Mouse (Mus musculus) heart, postnatal 0 days (tissue): ENCODE data around the gene Klhl30. TPM values are rescaled to one million over a fixed set of nuclear protein-coding genes. Genes with fewer than 3 reads are reported as not detected.

Source experiments
- ATAC-seq: fragments of 200-750 bp; cut with Nextera tagmentation; 2 replicates; pipeline ENCODE4 v1.8.0; 2017; ENCODE audit warnings: low read depth, moderate number of reproducible peaks, moderate library complexity; ENCODE audit not compliant: insufficient read depth
- DNase-seq: peaks from one replicate; pipeline ENCODE4 v3.0.0-alpha.2; 2016; ENCODE audit warnings: low spot score
- H3K27ac ChIP-seq: fragments of 300-500 bp; sonication (generic); 2 replicates; pipeline ENCODE4 v1.5.1; 2014; ENCODE audit warnings: low read depth, mild to moderate bottlenecking
- H3K27me3 ChIP-seq: fragments of 300-500 bp; sonication (generic); 2 replicates; pipeline ENCODE4 v1.6.1; 2014; ENCODE audit warnings: low read length, mixed read lengths; ENCODE audit not compliant: control insufficient read depth, insufficient read depth
- H3K36me3 ChIP-seq: fragments of 300-500 bp; sonication (generic); replicated peaks from 2 replicates; pipeline ENCODE4 v1.6.1; 2014; ENCODE audit warnings: low read length, mixed read lengths; ENCODE audit not compliant: control insufficient read depth, insufficient read depth
- H3K4me1 ChIP-seq: fragments of 300-500 bp; sonication (generic); 2 replicates; pipeline ENCODE4 v1.6.1; 2014; ENCODE audit warnings: antibody characterized with exemption; ENCODE audit not compliant: control insufficient read depth, insufficient read depth
- H3K4me2 ChIP-seq: fragments of 300-500 bp; sonication (generic); 2 replicates; pipeline ENCODE4 v1.6.1; 2014; ENCODE audit warnings: low read depth, mild to moderate bottlenecking, low read length, moderate library complexity
- H3K4me3 ChIP-seq: fragments of 300-500 bp; sonication (generic); 2 replicates; pipeline ENCODE4 v1.5.1; 2014; ENCODE audit warnings: low read depth, low read length
- H3K9ac ChIP-seq: fragments of 300-500 bp; sonication (generic); replicated peaks from 2 replicates; pipeline ENCODE4 v1.6.1; 2014; ENCODE audit warnings: low read depth, low read length, mixed read lengths
- H3K9me3 ChIP-seq: fragments of 300-500 bp; sonication (generic); replicated peaks from 2 replicates; pipeline ENCODE4 v1.6.1; 2016; ENCODE audit warnings: low read length; ENCODE audit not compliant: control insufficient read depth
- CTCF ChIP-seq: IDR thresholded peaks from 2 replicates; pipeline ENCODE4 v1.5.1; 2016; ENCODE audit warnings: antibody characterized with exemption, control low read depth, low read depth
- EP300 ChIP-seq: IDR thresholded peaks from 2 replicates; pipeline ENCODE4 v1.6.1; 2016; ENCODE audit warnings: antibody characterized with exemption, low read depth
- WGBS: fragments of 180-500 bp; shearing (Covaris S2); extraction: QIAGEN DNeasy Blood & Tissue Kit; methylation state at CpG from one replicate; pipeline ENCODE4 v1.1.7; 2014; 5-methylcytosine and 5-hydroxymethylcytosine counted together
- polyA plus RNA-seq: library from polyadenylated mRNA; unstranded; fragments of >200 nt; fragmentation: Nextera tagmentation; extraction: Ambion mirVana; gene quantifications from 2 replicates; pipeline ENCODE4 v1.2.1, GENCODE M21; 2015
- total RNA-seq: library from RNA; depleted of rRNA; stranded (reverse); fragments of >200 nt; gene quantifications from 2 replicates; pipeline ENCODE4 v1.2.3, GENCODE M21; 2014; ENCODE audit warnings: low replicate concordance; rRNA removed

Klhl30 gene
- total RNA-seq (78.6 and 83.2 TPM in 2 replicates), polyA plus RNA-seq (64.0 and 68.6 TPM in 2 replicates)

GRCm38 (mm10) chr1:91350841-91351240, at the start of gene Klhl30:
Gene Klhl30, plus strand, starts transcription at chr1:91351016.
- peak; percentile 91 for ATAC-seq
- no peaks in the 10 kb centered on the region for H3K9me3 ChIP-seq

GRCm38 (mm10) chr1:91301206-91301920, 49.5 kb upstream of the Klhl30 start:
- H3K27ac ChIP-seq: no peak overlapping the region
- no peak overlapping the region for H3K9ac ChIP-seq
- H3K4me3 ChIP-seq: no peak overlapping the region
- H3K36me3 ChIP-seq: peaks cover 30% of the 10 kb centered on the region
- H3K27me3 ChIP-seq: no peaks in the 10 kb centered on the region
- peaks cover 8% of the 10 kb centered on the region for H3K4me1 ChIP-seq
- ATAC-seq (no peak), DNase-seq (no peak)
- H3K9me3 ChIP-seq: no peaks in the 10 kb centered on the region
- 73% methylated on average over 3 of the region's 3 CpGs for WGBS
- no peak overlapping the region for H3K4me2 ChIP-seq
- TF ChIP-seq EP300: no peak
- TF ChIP-seq CTCF: no peak

More at GRCm38 (mm10) chr1:91350841-91351240, at the start of gene Klhl30:
- Histone ChIP-seq H3K9ac (peak within 1 kb of the TSS; percentile 64), H3K4me2 (peak within 1 kb of the TSS; percentile 70), H3K27ac (peak within 1 kb of the TSS; percentile 91), H3K4me3 (peak within 1 kb of the TSS; percentile 43), H3K4me1 (peaks cover 14% of the 10 kb centered on the region), H3K36me3 (0 out of 2 replicates have a peak, but pooled peaks cover 17% of the 10 kb centered on the region), H3K27me3 (peaks cover 6% of the 10 kb centered on the region)
- TF ChIP-seq CTCF (no peak), EP300 (no peak)
- WGBS: 17% methylated on average over 4 of the region's 4 CpGs
- peak; percentile 88 for DNase-seq

GRCm38 (mm10) chr1:91302021-91302420, 48.8 kb upstream of the Klhl30 start:
- Histone ChIP-seq H3K9me3 (no peaks in the 10 kb centered on the region), H3K4me2 (no peak overlapping the region), H3K36me3 (peaks cover 35% of the 10 kb centered on the region), H3K27ac (no peak overlapping the region), H3K9ac (no peak overlapping the region), H3K27me3 (no peaks in the 10 kb centered on the region), H3K4me3 (no peak overlapping the region), H3K4me1 (peaks cover 8% of the 10 kb centered on the region)
- DNase-seq: no peak
- TF ChIP-seq EP300 (no peak), CTCF (no peak)
- no peak for ATAC-seq
- 93% methylated on average over 3 of the region's 3 CpGs for WGBS

- Histone ChIP-seq H3K4me2 (no peak overlapping the region), H3K9me3 (no peaks in the 10 kb centered on the region), H3K9ac (no peak overlapping the region), H3K27ac (no peak overlapping the region), H3K27me3 (no peaks in the 10 kb centered on the region), H3K36me3 (peaks cover 59% of the 10 kb centered on the region), H3K4me1 (no peaks in the 10 kb centered on the region), H3K4me3 (no peak overlapping the region)
- TF ChIP-seq CTCF (no peak), EP300 (no peak)
- WGBS: 86% methylated on average over 4 of the region's 4 CpGs
- no peak for ATAC-seq
- no peak for DNase-seq
These were observed 46.2 kb upstream of the Klhl30 start for GRCm38 (mm10) chr1:91304621-91305020.

GRCm38 (mm10) chr1:91309366-91310085, 41.3 kb upstream of the Klhl30 start:
- 91% methylated on average over 13 of the region's 13 CpGs for WGBS
- H3K36me3 ChIP-seq: peaks cover 56% of the 10 kb centered on the region
- no peak for TF ChIP-seq CTCF
- TF ChIP-seq EP300: no peak

More at GRCm38 (mm10) chr1:91309366-91310085, 41.3 kb upstream of the Klhl30 start:
- Histone ChIP-seq H3K4me2 (no peak overlapping the region), H3K9ac (no peak overlapping the region), H3K27ac (no peak overlapping the region), H3K9me3 (no peaks in the 10 kb centered on the region), H3K27me3 (no peaks in the 10 kb centered on the region), H3K4me1 (no peaks in the 10 kb centered on the region), H3K4me3 (no peak overlapping the region)
- DNase-seq (no peak), ATAC-seq (no peak)
